Mouse (Mus musculus) retina, postnatal 7 days (tissue): ENCODE results near the gene Olfr1474.
"Not testable (repeated sequence)": the region's sequence is repeated elsewhere in the genome, so short reads cannot be mapped to it uniquely, and the experiment has no call there.

Experiments used
- DNase-seq: peaks from one replicate; pipeline ENCODE4 v3.0.0-alpha.2; 2012; ENCODE audit warnings: low read depth, low spot score

Gene Olfr1474

GRCm38 (mm10) chr19:13469265-13469664 lies at the start of gene Olfr1474:
TSS of gene Olfr1474 (plus strand) at chr19:13469565.
- DNase-seq, result not testable (repeated sequence)

GRCm38 (mm10) chr19:13443109-13443508 lies 26.3 kb upstream of the Olfr1474 start, which contains the start of gene Olfr1471:
TSS of gene Olfr1471 (plus strand) at chr19:13443409.
- not testable (repeated sequence) for DNase-seq

- no peak for DNase-seq
Observed at GRCm38 (mm10) chr19:13455986-13456385, 13.4 kb upstream of the Olfr1474 start, which contains the start of gene Olfr1472. TSS of gene Olfr1472 (minus strand) at chr19:13456086.

- DNase-seq, result no peak
Observed at GRCm38 (mm10) chr19:13480096-13480495, 10.7 kb downstream of the Olfr1474 start, which contains the start of gene Olfr1475. TSS of gene Olfr1475 (minus strand) at chr19:13480196.

- no peak for DNase-seq
Observed at GRCm38 (mm10) chr19:13500246-13500645, 30.9 kb downstream of the Olfr1474 start, which contains the start of gene Olfr1477. TSS of gene Olfr1477 (plus strand) at chr19:13500546.
